Mouse (Mus musculus) megakaryocyte, embryonic 14.5 days (primary cell): ENCODE data around the gene Ccdc30.

Source experiments
- FLI1 ChIP-seq: IDR thresholded peaks from 2 replicates; pipeline ENCODE4 v1.6.1; 2012; ENCODE audit warnings: low read length, inconsistent platforms, mixed read lengths
- GATA1 ChIP-seq: IDR thresholded peaks from 3 replicates; pipeline ENCODE4 v1.6.1; 2012; ENCODE audit warnings: mixed read lengths, low read length, inconsistent platforms, borderline replicate concordance

DNA sequence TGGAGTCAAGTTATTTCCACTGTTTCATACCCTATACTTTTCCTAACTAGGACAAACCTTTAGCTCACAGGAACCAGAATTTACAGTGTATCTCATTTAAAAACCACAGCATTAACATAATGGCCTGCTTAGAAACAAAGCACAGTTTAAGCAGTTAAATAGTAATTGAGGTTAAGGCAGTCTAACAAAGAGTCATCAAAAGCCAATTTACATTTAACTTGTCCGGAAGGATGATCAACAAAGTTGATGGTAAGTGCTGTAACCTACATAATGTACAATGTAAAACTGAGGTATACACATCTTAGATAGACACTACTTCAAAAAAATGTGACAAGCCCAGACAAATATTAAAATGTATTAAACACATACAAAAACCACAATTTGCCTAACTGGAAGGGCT is 123.4 kb downstream of the Ccdc30 start:
- no peak for TF ChIP-seq GATA1
- no peak for TF ChIP-seq FLI1
